Mouse (Mus musculus) ES-Bruce4 (cell line): ENCODE results near the gene Bmp2k. TPM values are rescaled to one million over a fixed set of nuclear protein-coding genes. Genes with fewer than 3 reads are reported as not detected.

Source experiments
- H3K27ac ChIP-seq: 2 replicates; pipeline ENCODE4 v1.5.1; 2012; ENCODE audit warnings: low read length, inconsistent platforms; ENCODE audit not compliant: insufficient read depth
- H3K27me3 ChIP-seq: 2 replicates; pipeline ENCODE4 v1.6.1; 2012; ENCODE audit warnings: mild to moderate bottlenecking, low read length, inconsistent platforms; ENCODE audit not compliant: control insufficient read depth, poor library complexity, insufficient read depth, severe bottlenecking
- H3K36me3 ChIP-seq: 2 replicates; pipeline ENCODE4 v1.6.1; 2012; ENCODE audit warnings: inconsistent platforms, mild to moderate bottlenecking, low read length, moderate library complexity; ENCODE audit not compliant: control insufficient read depth, poor library complexity, insufficient read depth, severe bottlenecking
- H3K4me1 ChIP-seq: one replicate; pipeline ENCODE4 v1.8.1; 2011; ENCODE audit warnings: low read length; ENCODE audit not compliant: control insufficient read depth, insufficient read depth
- H3K4me3 ChIP-seq: 2 replicates; pipeline ENCODE4 v1.5.1; 2011; ENCODE audit warnings: low read depth, mild to moderate bottlenecking, low read length
- H3K9ac ChIP-seq: 2 replicates; pipeline ENCODE4 v1.6.1; 2012; ENCODE audit warnings: low read depth, mild to moderate bottlenecking, inconsistent platforms; ENCODE audit not compliant: poor library complexity, severe bottlenecking
- H3K9me3 ChIP-seq: replicated peaks from 2 replicates; pipeline ENCODE4 v1.6.1; 2012; ENCODE audit warnings: mild to moderate bottlenecking, low read length, inconsistent platforms; ENCODE audit not compliant: control insufficient read depth, poor library complexity, insufficient read depth, severe bottlenecking
- CTCF ChIP-seq: IDR thresholded peaks from one replicate; pipeline ENCODE4 v1.8.1; 2011; ENCODE audit warnings: low read depth, low read length
- EP300 ChIP-seq: IDR thresholded peaks from 2 replicates; pipeline ENCODE4 v1.6.1; 2011; ENCODE audit warnings: low read depth, low read length; ENCODE audit not compliant: insufficient read depth
- POLR2A ChIP-seq: IDR thresholded peaks from one replicate; pipeline ENCODE4 v1.8.1; 2011; ENCODE audit warnings: low read length; ENCODE audit not compliant: insufficient read depth
- polyA plus RNA-seq: library from polyadenylated mRNA; stranded (reverse); fragments of >200 nt; gene quantifications from 2 replicates; pipeline ENCODE4 v1.2.4, GENCODE M21; 2011; ENCODE audit warnings: low read depth; ENCODE audit not compliant: missing spikeins, insufficient read depth, insufficient read length

The Bmp2k gene
- polyA plus RNA-seq, 1 experiment, result 10.3 TPM

- Histone ChIP-seq H3K9ac (no peak overlapping the region), H3K4me1 (no peaks in the 10 kb centered on the region), H3K36me3 (no peaks in the 10 kb centered on the region), H3K9me3 (no peaks in the 10 kb centered on the region), H3K4me3 (no peak overlapping the region), H3K27me3 (no peaks in the 10 kb centered on the region), H3K27ac (no peak overlapping the region)
- TF ChIP-seq POLR2A (no peak), CTCF (no peak)
These were observed 8.6 kb upstream of the Bmp2k start for GRCm38 (mm10) chr5:96988880-96989279.

GRCm38 (mm10) chr5:96991156-96991555 is 6.3 kb upstream of the Bmp2k start:
- Histone ChIP-seq H3K27ac (no peak overlapping the region), H3K9ac (no peak overlapping the region), H3K4me1 (no peaks in the 10 kb centered on the region), H3K4me3 (no peak overlapping the region), H3K9me3 (no peaks in the 10 kb centered on the region), H3K27me3 (no peaks in the 10 kb centered on the region), H3K36me3 (no peaks in the 10 kb centered on the region)
- no peak for TF ChIP-seq POLR2A
- TF ChIP-seq CTCF, result no peak
- no peak for TF ChIP-seq EP300

- TF ChIP-seq EP300, result no peak
- no peak for TF ChIP-seq POLR2A
- no peak for TF ChIP-seq CTCF
- H3K27me3 ChIP-seq, result no peaks in the 10 kb centered on the region
- no peak overlapping the region for H3K4me3 ChIP-seq
- H3K36me3 ChIP-seq, result no peaks in the 10 kb centered on the region
- H3K9ac ChIP-seq, result no peak overlapping the region
- no peaks in the 10 kb centered on the region for H3K9me3 ChIP-seq
- H3K4me1 ChIP-seq, result no peaks in the 10 kb centered on the region
- H3K27ac ChIP-seq, result no peak overlapping the region
These were observed 4.8 kb upstream of the Bmp2k start for GRCm38 (mm10) chr5:96992651-96993050.

- TF ChIP-seq EP300, result no peak
- TF ChIP-seq POLR2A, result no peak
- TF ChIP-seq CTCF, result no peak
- Histone ChIP-seq H3K36me3 (no peaks in the 10 kb centered on the region), H3K4me3 (no peak overlapping the region), H3K27ac (no peak overlapping the region), H3K9ac (no peak overlapping the region), H3K9me3 (no peaks in the 10 kb centered on the region), H3K4me1 (no peaks in the 10 kb centered on the region), H3K27me3 (no peaks in the 10 kb centered on the region)
These were observed 4.4 kb upstream of the Bmp2k start for GRCm38 (mm10) chr5:96993057-96993456.

GRCm38 (mm10) chr5:96995791-96996190 is 1.7 kb upstream of the Bmp2k start:
- Histone ChIP-seq H3K9me3 (no peaks in the 10 kb centered on the region), H3K36me3 (no peaks in the 10 kb centered on the region), H3K4me1 (no peaks in the 10 kb centered on the region), H3K27me3 (no peaks in the 10 kb centered on the region), H3K9ac (no peak overlapping the region), H3K4me3 (no peak overlapping the region), H3K27ac (no peak overlapping the region)
- TF ChIP-seq POLR2A (no peak), CTCF (no peak), EP300 (no peak)

- no peaks in the 10 kb centered on the region for H3K36me3 ChIP-seq
- no peaks in the 10 kb centered on the region for H3K4me1 ChIP-seq
- TF ChIP-seq EP300, result no peak
- TF ChIP-seq POLR2A, result no peak
- no peaks in the 10 kb centered on the region for H3K9me3 ChIP-seq
- H3K27ac ChIP-seq, result peak overlapping the region; percentile 26; the same call in 1 of the 2 replicates
- H3K9ac ChIP-seq, result peak overlapping the region; percentile 66
- peak overlapping the region; percentile 63 for H3K4me3 ChIP-seq
- H3K27me3 ChIP-seq, result no peaks in the 10 kb centered on the region
These were observed 834 bp upstream of the Bmp2k start for GRCm38 (mm10) chr5:96996401-96997309.
